Mouse (Mus musculus): ENCODE results near the gene Atp6v0a4.

GRCm38 (mm10) chr6:38152305-38152704 is 27.9 kb upstream of the Atp6v0a4 start:
- TF ChIP-seq CTCF (IDR thresholded peaks at IDR 0.05; ENCODE audit: low read depth, low read length) (no peak), TAL1 (conservative IDR thresholded peaks at IDR 0.05; ENCODE audit: low read depth, low read length) (no peak), GATA1 (IDR thresholded peaks at IDR 0.05; ENCODE audit: borderline replicate concordance, low read length) (no peak), GATA2 (IDR thresholded peaks at IDR 0.05; ENCODE audit: borderline replicate concordance, low read depth, low read length) (no peak)

All from G1E (cell line).